Mouse (Mus musculus) megakaryocyte, embryonic 14.5 days (primary cell): ENCODE data around the gene Camkk1. TPM values are rescaled to one million over a fixed set of nuclear protein-coding genes. Genes with fewer than 3 reads are reported as not detected.
A peak's percentile ranks its signal among the peaks of the same experiment; 100 is the strongest.

Experiments used
- H3K27me3 ChIP-seq: replicated peaks from 2 replicates; pipeline ENCODE3; 2012; ENCODE audit warnings: inconsistent platforms
- H3K36me3 ChIP-seq: replicated peaks from 2 replicates; pipeline ENCODE3; 2012; ENCODE audit warnings: low read length, inconsistent platforms, mixed read lengths
- H3K4me1 ChIP-seq: 2 replicates; pipeline ENCODE4 v1.6.1; 2012; ENCODE audit warnings: inconsistent platforms
- H3K4me3 ChIP-seq: replicated peaks from 2 replicates; pipeline ENCODE3; 2012; ENCODE audit warnings: moderate library complexity, mild to moderate bottlenecking, inconsistent platforms
- H3K9me3 ChIP-seq: 2 replicates; pipeline ENCODE4 v1.6.1; 2012; ENCODE audit warnings: inconsistent platforms
- FLI1 ChIP-seq: IDR thresholded peaks from 2 replicates; pipeline ENCODE4 v1.6.1; 2012; ENCODE audit warnings: low read length, inconsistent platforms, mixed read lengths
- GATA1 ChIP-seq: IDR thresholded peaks from 3 replicates; pipeline ENCODE4 v1.6.1; 2012; ENCODE audit warnings: mixed read lengths, low read length, inconsistent platforms, borderline replicate concordance
- polyA plus RNA-seq: library from polyadenylated mRNA; stranded (reverse); fragments of >175 nt; gene quantifications from 2 replicates; pipeline ENCODE4 v1.2.3, GENCODE M21; 2012; ENCODE audit warnings: low replicate concordance; ENCODE audit not compliant: insufficient read depth

Gene Camkk1
- polyA plus RNA-seq, 1 experiment = 6.5 TPM

- peaks cover 49% of the 10 kb centered on the region for H3K36me3 ChIP-seq
- no peaks in the 10 kb centered on the region for H3K27me3 ChIP-seq
- no peak for TF ChIP-seq FLI1
- TF ChIP-seq GATA1 = no peak
- no peaks in the 10 kb centered on the region for H3K9me3 ChIP-seq
- H3K4me1 ChIP-seq = peaks cover 36% of the 10 kb centered on the region
- peak overlapping the region; percentile 94 for H3K4me3 ChIP-seq
Measured at GRCm38 (mm10) chr11:73049335-73049734, 30.5 kb downstream of the Camkk1 start.

- Histone ChIP-seq H3K36me3 (peaks cover 79% of the 10 kb centered on the region), H3K27me3 (no peaks in the 10 kb centered on the region), H3K4me1 (peaks cover 44% of the 10 kb centered on the region), H3K9me3 (no peaks in the 10 kb centered on the region), H3K4me3 (no peak overlapping the region)
- TF ChIP-seq GATA1 (no peak), FLI1 (no peak)
Measured at GRCm38 (mm10) chr11:73052795-73053194, 34.0 kb downstream of the Camkk1 start.

- no peaks in the 10 kb centered on the region for H3K9me3 ChIP-seq
- H3K4me3 ChIP-seq = no peak overlapping the region
- peaks cover 85% of the 10 kb centered on the region for H3K36me3 ChIP-seq
- TF ChIP-seq GATA1 (no peak), FLI1 (no peak)
- H3K27me3 ChIP-seq = no peaks in the 10 kb centered on the region
- peaks cover 18% of the 10 kb centered on the region for H3K4me1 ChIP-seq
Measured at GRCm38 (mm10) chr11:73057701-73058100, 38.9 kb downstream of the Camkk1 start.

- no peak overlapping the region for H3K4me3 ChIP-seq
- peaks cover 16% of the 10 kb centered on the region for H3K4me1 ChIP-seq
- peaks cover 78% of the 10 kb centered on the region for H3K36me3 ChIP-seq
- TF ChIP-seq FLI1 (no peak), GATA1 (no peak)
- no peaks in the 10 kb centered on the region for H3K27me3 ChIP-seq
- H3K9me3 ChIP-seq = no peaks in the 10 kb centered on the region
Measured at GRCm38 (mm10) chr11:73059630-73060029, 40.8 kb downstream of the Camkk1 start.

GRCm38 (mm10) chr11:73061413-73061812 lies 42.6 kb downstream of the Camkk1 start:
- H3K36me3 ChIP-seq = peaks cover 72% of the 10 kb centered on the region
- no peaks in the 10 kb centered on the region for H3K9me3 ChIP-seq
- TF ChIP-seq GATA1 = no peak
- TF ChIP-seq FLI1 = no peak
- H3K4me1 ChIP-seq = peaks cover 12% of the 10 kb centered on the region
- H3K27me3 ChIP-seq = no peaks in the 10 kb centered on the region
- no peak overlapping the region for H3K4me3 ChIP-seq

- H3K36me3 ChIP-seq = peaks cover 96% of the 10 kb centered on the region
- TF ChIP-seq GATA1 = no peak
- no peak for TF ChIP-seq FLI1
- H3K4me3 ChIP-seq = no peak overlapping the region
- H3K4me1 ChIP-seq = no peaks in the 10 kb centered on the region
- H3K9me3 ChIP-seq = no peaks in the 10 kb centered on the region
- no peaks in the 10 kb centered on the region for H3K27me3 ChIP-seq
Measured at GRCm38 (mm10) chr11:73071839-73072238, 53.0 kb downstream of the Camkk1 start.

GRCm38 (mm10) chr11:73076295-73076694 lies 57.5 kb downstream of the Camkk1 start:
- Histone ChIP-seq H3K4me3 (no peak overlapping the region), H3K27me3 (no peaks in the 10 kb centered on the region), H3K9me3 (no peaks in the 10 kb centered on the region), H3K4me1 (peaks cover 13% of the 10 kb centered on the region), H3K36me3 (peaks cover 97% of the 10 kb centered on the region)
- TF ChIP-seq GATA1 (no peak), FLI1 (no peak)

- TF ChIP-seq GATA1 = no peak
- no peak for TF ChIP-seq FLI1
- peaks cover 13% of the 10 kb centered on the region for H3K4me1 ChIP-seq
- peaks cover 98% of the 10 kb centered on the region for H3K36me3 ChIP-seq
- no peaks in the 10 kb centered on the region for H3K27me3 ChIP-seq
- no peaks in the 10 kb centered on the region for H3K9me3 ChIP-seq
- no peak overlapping the region for H3K4me3 ChIP-seq
Measured at GRCm38 (mm10) chr11:73076733-73077132, 57.9 kb downstream of the Camkk1 start.

- Histone ChIP-seq H3K36me3 (peaks cover 98% of the 10 kb centered on the region), H3K27me3 (no peaks in the 10 kb centered on the region), H3K4me3 (no peak overlapping the region), H3K4me1 (peaks cover 17% of the 10 kb centered on the region), H3K9me3 (no peaks in the 10 kb centered on the region)
- TF ChIP-seq GATA1 (no peak), FLI1 (no peak)
Measured at GRCm38 (mm10) chr11:73077211-73077720, 58.5 kb downstream of the Camkk1 start.

- Histone ChIP-seq H3K9me3 (no peaks in the 10 kb centered on the region), H3K4me1 (peaks cover 29% of the 10 kb centered on the region), H3K4me3 (no peak overlapping the region), H3K36me3 (peaks cover 89% of the 10 kb centered on the region), H3K27me3 (no peaks in the 10 kb centered on the region)
- TF ChIP-seq FLI1 (no peak), GATA1 (no peak)
Measured at GRCm38 (mm10) chr11:73078615-73079014, 59.8 kb downstream of the Camkk1 start.

- no peaks in the 10 kb centered on the region for H3K27me3 ChIP-seq
- H3K4me1 ChIP-seq = peaks cover 46% of the 10 kb centered on the region
- TF ChIP-seq GATA1 (no peak), FLI1 (no peak)
- H3K36me3 ChIP-seq = peaks cover 88% of the 10 kb centered on the region
- H3K9me3 ChIP-seq = no peaks in the 10 kb centered on the region
- no peak overlapping the region for H3K4me3 ChIP-seq
Measured at GRCm38 (mm10) chr11:73080306-73080705, 61.5 kb downstream of the Camkk1 start.
